ENCODE assay signal across 8 mouse cellular contexts in the genomic region with DNA sequence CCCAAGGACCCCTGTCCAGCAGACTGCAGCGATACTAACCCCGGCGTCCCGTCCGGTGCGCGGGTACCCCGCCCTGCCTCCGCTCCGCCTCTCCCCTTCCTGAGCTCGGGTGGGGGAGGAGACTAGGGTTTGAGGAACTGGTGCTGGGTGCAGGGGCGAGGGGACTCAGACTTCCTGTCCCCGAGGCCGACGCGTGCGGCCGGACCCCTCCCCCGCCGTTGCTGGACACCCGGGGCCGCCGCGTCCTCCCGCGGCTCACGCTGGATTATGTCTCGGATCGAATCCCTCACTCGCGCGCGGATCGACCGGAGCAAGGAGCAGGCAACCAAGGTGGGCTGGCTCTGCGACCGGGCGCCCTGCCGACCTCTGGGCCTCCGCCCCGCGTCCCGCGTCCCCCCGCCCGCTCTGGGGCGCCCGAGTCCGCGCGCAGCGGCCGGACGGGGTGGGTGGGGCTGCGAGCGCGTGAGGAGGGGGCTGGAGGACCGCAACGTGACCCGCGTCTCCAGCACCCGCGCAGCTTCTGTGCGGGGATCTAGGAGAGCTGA. TPM values are rescaled to one million over a fixed set of nuclear protein-coding genes. Genes with fewer than 3 reads are reported as not detected.
DNase-seq lines count a peak whose midpoint lies in the region; ATAC-seq lines count a peak whose summit lies in the region.

No protein-coding gene starts in this region.

- no peaks in the 10 kb centered on the region for H3K27me3 ChIP-seq in forebrain, embryonic 13.5 days
- no peaks in the 10 kb centered on the region for H3K27me3 ChIP-seq in limb, embryonic 11.5 days (ENCODE audit: control insufficient read depth, insufficient read depth, low read length)
- no peaks in the 10 kb centered on the region for H3K27me3 ChIP-seq in midbrain, embryonic 11.5 days (ENCODE audit: control insufficient read depth, insufficient read depth, low read length)
- no peaks in the 10 kb centered on the region for H3K27me3 ChIP-seq in stomach, embryonic 14.5 days (ENCODE audit: control insufficient read depth, insufficient read depth, low read length)

- peak overlapping the region; percentile 99 for H3K9ac ChIP-seq in forebrain, embryonic 13.5 days
- peak overlapping the region; percentile 86 for H3K9ac ChIP-seq in limb, embryonic 11.5 days (ENCODE audit: low read length)
- peak overlapping the region; percentile 97 for H3K9ac ChIP-seq in midbrain, embryonic 11.5 days (ENCODE audit: low read length)
- peak overlapping the region; percentile 96 for H3K9ac ChIP-seq in stomach, embryonic 14.5 days (replicated peaks; ENCODE audit: low read depth, low read length)

- peaks cover 11% of the 10 kb centered on the region for H3K36me3 ChIP-seq in forebrain, embryonic 13.5 days (ENCODE audit: poor library complexity, severe bottlenecking)
- no peaks in the 10 kb centered on the region for H3K36me3 ChIP-seq in limb, embryonic 11.5 days (ENCODE audit: control insufficient read depth, insufficient read depth, low read length)
- H3K36me3 ChIP-seq in midbrain, embryonic 11.5 days (ENCODE audit: control insufficient read depth, insufficient read depth, low read length): no peaks in the 10 kb centered on the region
- H3K36me3 ChIP-seq in stomach, embryonic 14.5 days (ENCODE audit: control insufficient read depth, insufficient read depth, low read length): peaks cover 6% of the 10 kb centered on the region

- no peaks in the 10 kb centered on the region for H3K9me3 ChIP-seq in forebrain, embryonic 13.5 days (replicated peaks)
- no peaks in the 10 kb centered on the region for H3K9me3 ChIP-seq in limb, embryonic 11.5 days (ENCODE audit: control insufficient read depth, low read length)
- no peaks in the 10 kb centered on the region for H3K9me3 ChIP-seq in midbrain, embryonic 11.5 days (ENCODE audit: control insufficient read depth, low read length)
- no peaks in the 10 kb centered on the region for H3K9me3 ChIP-seq in stomach, embryonic 14.5 days (ENCODE audit: control insufficient read depth, low read depth, low read length)

- ATAC-seq in forebrain, embryonic 13.5 days: peak; percentile 71
- ATAC-seq in limb, embryonic 11.5 days (ENCODE audit: insufficient number of reproducible peaks, low FRiP score, low TSS enrichment, low read depth): peak; percentile 79
- peak; percentile 79 for ATAC-seq in midbrain, embryonic 11.5 days (ENCODE audit: low FRiP score)
- peak; percentile 82 for ATAC-seq in stomach, embryonic 14.5 days (ENCODE audit: insufficient number of reproducible peaks, insufficient read depth, low FRiP score, low read depth)

- peak; percentile 80 for DNase-seq in layer of hippocampus, adult 9-11 months
- no peak for DNase-seq in layer of hippocampus, adult 18-20 months (ENCODE audit: low spot score in 2 of 2)
- peak; percentile 85 for DNase-seq in heart, postnatal 4 days
- DNase-seq in limb, embryonic 11.5 days (ENCODE audit: low spot score): peak; percentile 85
- peak; percentile 96 for DNase-seq in midbrain, embryonic 11.5 days (ENCODE audit: low spot score, missing footprints)

- under 1% methylated on average over 57 of the region's 64 CpGs for WGBS in forebrain, embryonic 13.5 days
- under 1% methylated on average over 53 of the region's 64 CpGs for WGBS in limb, embryonic 11.5 days
- under 1% methylated on average over 64 of the region's 64 CpGs for WGBS in midbrain, embryonic 11.5 days
- 1% methylated on average over 64 of the region's 64 CpGs for WGBS in stomach, embryonic 14.5 days

- peak overlapping the region; percentile 96 for H3K27ac ChIP-seq in brown adipose tissue, adult 24 weeks (replicated peaks; ENCODE audit: low read depth, low read length)
- peak overlapping the region; percentile 99 for H3K27ac ChIP-seq in forebrain, embryonic 13.5 days
- peak overlapping the region; percentile 86 for H3K27ac ChIP-seq in limb, embryonic 11.5 days (replicated peaks; ENCODE audit: low read depth, low read length)
- peak overlapping the region; percentile 95 for H3K27ac ChIP-seq in midbrain, embryonic 11.5 days (ENCODE audit: low read depth, low read length)
- H3K27ac ChIP-seq in stomach, embryonic 14.5 days (ENCODE audit: low read length): peak overlapping the region; percentile 99

- peak overlapping the region; percentile 88 for H3K4me3 ChIP-seq in brown adipose tissue, adult 24 weeks (ENCODE audit: insufficient read depth, low read depth, low read length)
- peak overlapping the region; percentile 96 for H3K4me3 ChIP-seq in forebrain, embryonic 13.5 days
- peak overlapping the region; percentile 62 for H3K4me3 ChIP-seq in limb, embryonic 11.5 days (ENCODE audit: low read depth, low read length)
- H3K4me3 ChIP-seq in midbrain, embryonic 11.5 days (ENCODE audit: low read depth, low read length): peak overlapping the region; percentile 84
- H3K4me3 ChIP-seq in stomach, embryonic 14.5 days (ENCODE audit: low read depth, low read length): peak overlapping the region; percentile 95

- peak overlapping the region; percentile 81 for H3K4me2 ChIP-seq in forebrain, embryonic 13.5 days
- peak overlapping the region; percentile 63 for H3K4me2 ChIP-seq in limb, embryonic 11.5 days (ENCODE audit: low read depth, severe bottlenecking)
- peak overlapping the region; percentile 89 for H3K4me2 ChIP-seq in midbrain, embryonic 11.5 days
- H3K4me2 ChIP-seq in stomach, embryonic 14.5 days (replicated peaks; ENCODE audit: low read depth, low read length): peak overlapping the region; percentile 92

- H3K4me1 ChIP-seq in brown adipose tissue, adult 24 weeks (ENCODE audit: control insufficient read depth, insufficient read depth, insufficient read length, low read length): peaks cover 39% of the 10 kb centered on the region
- H3K4me1 ChIP-seq in forebrain, embryonic 13.5 days: peaks cover 40% of the 10 kb centered on the region
- H3K4me1 ChIP-seq in limb, embryonic 11.5 days (ENCODE audit: control insufficient read depth, insufficient read depth, low read length): peaks cover 15% of the 10 kb centered on the region
- H3K4me1 ChIP-seq in midbrain, embryonic 11.5 days (ENCODE audit: control insufficient read depth, insufficient read depth, low read length): peaks cover 30% of the 10 kb centered on the region
- peaks cover 26% of the 10 kb centered on the region for H3K4me1 ChIP-seq in stomach, embryonic 14.5 days (ENCODE audit: control insufficient read depth, insufficient read depth, low read length)

RNA-seq across cellular contexts. Expression of a gene that starts 15.3 kb away (rescaled TPM):
- total RNA-seq in layer of hippocampus, adult 18-20 months (2021): 100 to 1,000 TPM; 237 to 255 TPM
- polyA plus RNA-seq in brown adipose tissue, adult 24 weeks (2012; ENCODE audit: insufficient read depth, insufficient read length, missing spikeins): 13.7 and 23.6 TPM in 2 replicates
- polyA plus RNA-seq in forebrain, embryonic 13.5 days (2015; fragmentation: Nextera tagmentation; extraction: Ambion mirVana): 151 and 162 TPM in 2 replicates
- total RNA-seq in heart, postnatal 4 days (2021): 100 to 1,000 TPM; 104 to 109 TPM
- 132 and 134 TPM in 2 replicates for polyA plus RNA-seq in limb, embryonic 11.5 days (2014; fragmentation: Nextera tagmentation; extraction: Ambion mirVana)
- polyA plus RNA-seq in midbrain, embryonic 11.5 days (2014; fragmentation: Nextera tagmentation; extraction: Ambion mirVana): 99.0 and 117 TPM in 2 replicates
- polyA plus RNA-seq in stomach, embryonic 14.5 days (2014; fragmentation: Nextera tagmentation; extraction: Ambion mirVana): 108 and 119 TPM in 2 replicates

RNA-seq across cellular contexts. Expression of a gene that starts 31.9 kb away (rescaled TPM):
- not detected for total RNA-seq in layer of hippocampus, adult 18-20 months (2021)
- not detected in 2 replicates for polyA plus RNA-seq in brown adipose tissue, adult 24 weeks (2012; ENCODE audit: insufficient read depth, insufficient read length, missing spikeins)
- polyA plus RNA-seq in forebrain, embryonic 13.5 days (2015; fragmentation: Nextera tagmentation; extraction: Ambion mirVana): not detected in 2 replicates
- total RNA-seq in heart, postnatal 4 days (2021): under 1 TPM in 1 of 2 experiments, not detected in 1; 0.20 TPM
- not detected in 2 replicates for polyA plus RNA-seq in limb, embryonic 11.5 days (2014; fragmentation: Nextera tagmentation; extraction: Ambion mirVana)
- 0.14 TPM in 1 of 2 replicates, not detected in the other for polyA plus RNA-seq in midbrain, embryonic 11.5 days (2014; fragmentation: Nextera tagmentation; extraction: Ambion mirVana)
- polyA plus RNA-seq in stomach, embryonic 14.5 days (2014; fragmentation: Nextera tagmentation; extraction: Ambion mirVana): not detected in 2 replicates

RNA-seq across cellular contexts. Expression of a gene that starts 45.4 kb away (rescaled TPM):
- total RNA-seq in layer of hippocampus, adult 18-20 months (2021): 10 to 100 TPM; 91.5 to 97.2 TPM
- polyA plus RNA-seq in brown adipose tissue, adult 24 weeks (2012; ENCODE audit: insufficient read depth, insufficient read length, missing spikeins): 84.2 and 89.0 TPM in 2 replicates
- polyA plus RNA-seq in forebrain, embryonic 13.5 days (2015; fragmentation: Nextera tagmentation; extraction: Ambion mirVana): 139 and 143 TPM in 2 replicates
- total RNA-seq in heart, postnatal 4 days (2021): 100 to 1,000 TPM; 145 to 152 TPM
- polyA plus RNA-seq in limb, embryonic 11.5 days (2014; fragmentation: Nextera tagmentation; extraction: Ambion mirVana): 220 and 233 TPM in 2 replicates
- polyA plus RNA-seq in midbrain, embryonic 11.5 days (2014; fragmentation: Nextera tagmentation; extraction: Ambion mirVana): 154 and 157 TPM in 2 replicates
- 295 and 301 TPM in 2 replicates for polyA plus RNA-seq in stomach, embryonic 14.5 days (2014; fragmentation: Nextera tagmentation; extraction: Ambion mirVana)

Comparison
In these comparisons a context has a peak if more than half of its experiments do, and no peak if none do; other contexts are left out.
1. DNase-seq: peak in layer of hippocampus, adult 9-11 months (single experiment), heart, postnatal 4 days (single experiment), limb, embryonic 11.5 days (single experiment) and midbrain, embryonic 11.5 days (single experiment); none in layer of hippocampus, adult 18-20 months (0 of 2).
2. Peak in every context shown above with its lines, with median percentiles within 50 percentile points of each other: H3K27ac ChIP-seq, H3K4me3 ChIP-seq, ATAC-seq, H3K4me2 ChIP-seq and H3K9ac ChIP-seq.